9 mouse cellular contexts compared by ENCODE assay signal in genomic region chr14:25346813-25347610, GRCm38 (mm10).
DNase-seq lines count a peak whose midpoint lies in the region; ATAC-seq lines count a peak whose summit lies in the region.
"Had no signal": no experiment of that assay in that cellular context is flagged by ENCODE, and none has a peak within 500 bp of the region (broad histone marks: within the 10 kb centered on the region; RNA-seq: fewer than 3 reads in every experiment).

No protein-coding gene starts in this region.

- peak overlapping the region; percentile 36 for H3K27ac ChIP-seq in heart, embryonic 12.5 days (ENCODE audit: poor library complexity, severe bottlenecking)
- no peak overlapping the region for H3K27ac ChIP-seq in midbrain, embryonic 14.5 days (replicated peaks; ENCODE audit: low read depth, low read length)

- ATAC-seq in heart, embryonic 12.5 days (ENCODE audit: insufficient number of reproducible peaks, low FRiP score), result no peak
- ATAC-seq in midbrain, embryonic 14.5 days (ENCODE audit: low FRiP score, low TSS enrichment), result no peak

- no peak overlapping the region for H3K9ac ChIP-seq in heart, embryonic 12.5 days
- H3K9ac ChIP-seq in midbrain, embryonic 14.5 days (replicated peaks; ENCODE audit: low read length), result no peak overlapping the region

- H3K9me3 ChIP-seq in heart, embryonic 12.5 days (replicated peaks), result no peaks in the 10 kb centered on the region
- no peaks in the 10 kb centered on the region for H3K9me3 ChIP-seq in midbrain, embryonic 14.5 days (ENCODE audit: control insufficient read depth, low read length)

- H3K4me1 ChIP-seq in heart, embryonic 12.5 days (replicated peaks), result peaks cover 43% of the 10 kb centered on the region
- no peaks in the 10 kb centered on the region for H3K4me1 ChIP-seq in midbrain, embryonic 14.5 days (ENCODE audit: control insufficient read depth, insufficient read depth, low read length)

- H3K27me3 ChIP-seq in heart, embryonic 12.5 days (replicated peaks), result no peaks in the 10 kb centered on the region
- no peaks in the 10 kb centered on the region for H3K27me3 ChIP-seq in midbrain, embryonic 14.5 days (ENCODE audit: control insufficient read depth, insufficient read depth, low read length)

- no peaks in the 10 kb centered on the region for H3K36me3 ChIP-seq in heart, embryonic 12.5 days
- H3K36me3 ChIP-seq in midbrain, embryonic 14.5 days (ENCODE audit: control insufficient read depth, insufficient read depth, low read length), result no peaks in the 10 kb centered on the region
- H3K36me3 ChIP-seq: G1E had no signal

- H3K4me2 ChIP-seq in heart, embryonic 12.5 days, result no peak overlapping the region
- no peak overlapping the region for H3K4me2 ChIP-seq in midbrain, embryonic 14.5 days (ENCODE audit: low read length)

- H3K4me3 ChIP-seq in heart, embryonic 12.5 days, result no peak overlapping the region
- no peak overlapping the region for H3K4me3 ChIP-seq in midbrain, embryonic 14.5 days (replicated peaks; ENCODE audit: low read depth, low read length)

- DNase-seq in heart, postnatal 4 days, result no peak
- peak; percentile 61 for DNase-seq in testis, postnatal 10 days (ENCODE audit: low spot score)
- DNase-seq in testis, postnatal 14 days (ENCODE audit: low spot score), result no peak
- DNase-seq in frontal cortex, postnatal 36 days (ENCODE audit: low spot score in 2 of 2), result peak; percentile 70 to 87
- no peak for DNase-seq in embryo, embryonic 10 days (ENCODE audit: low spot score)
- no peak for DNase-seq in urinary bladder, postnatal 10 days (ENCODE audit: low spot score)
- no peak for DNase-seq in midbrain, embryonic 14.5 days

- 59% methylated on average over 7 of the region's 7 CpGs for WGBS in heart, embryonic 12.5 days
- whole genome bisulfite sequencing in midbrain, embryonic 14.5 days, result 87% methylated on average over 7 of the region's 7 CpGs

Comparison
In these comparisons a context has a peak if more than half of its experiments do, and no peak if none do; other contexts are left out.
1. DNase-seq: peak in testis, postnatal 10 days (single experiment) and frontal cortex, postnatal 36 days (2 of 2); none in heart, postnatal 4 days (single experiment), testis, postnatal 14 days (single experiment), embryo, embryonic 10 days (single experiment), urinary bladder, postnatal 10 days (single experiment) and midbrain, embryonic 14.5 days (single experiment).